Mouse (Mus musculus): ENCODE measurements at regions not wholly inside any gene's neighbourhood (a gene's known extent, or its start where the extent isn't known, plus 50 kb on each side); places are given as distances from the start of the nearest gene placed in this dataset.

- TF ChIP-seq CTCF (IDR thresholded peaks at IDR 0.05; ENCODE audit: low read depth): no peak
- ATAC-seq (ENCODE audit: insufficient read depth): no peak
- H3K27me3 ChIP-seq (ENCODE audit: insufficient read depth, low read length): no peaks in the 10 kb centered on the region
- no peaks in the 10 kb centered on the region for H3K36me3 ChIP-seq (ENCODE audit: insufficient read depth)
- no peaks in the 10 kb centered on the region for H3K9me3 ChIP-seq (ENCODE audit: low read depth, low read length)
- no peak overlapping the region for H3K27ac ChIP-seq (ENCODE audit: low read depth)
- H3K4me1 ChIP-seq (ENCODE audit: insufficient read depth): no peaks in the 10 kb centered on the region
- no peak overlapping the region for H3K4me3 ChIP-seq (ENCODE audit: low read depth, low read length)
- no peak overlapping the region for H3K9ac ChIP-seq
- no peak overlapping the region for H3K4me2 ChIP-seq
- 56% methylated on average over 7 of the region's 7 CpGs for WGBS
- no peak for DNase-seq
Observed at GRCm38 (mm10) chr2:179371553-179371952, 70.7 kb upstream of the Cdh4 start.

DNA sequence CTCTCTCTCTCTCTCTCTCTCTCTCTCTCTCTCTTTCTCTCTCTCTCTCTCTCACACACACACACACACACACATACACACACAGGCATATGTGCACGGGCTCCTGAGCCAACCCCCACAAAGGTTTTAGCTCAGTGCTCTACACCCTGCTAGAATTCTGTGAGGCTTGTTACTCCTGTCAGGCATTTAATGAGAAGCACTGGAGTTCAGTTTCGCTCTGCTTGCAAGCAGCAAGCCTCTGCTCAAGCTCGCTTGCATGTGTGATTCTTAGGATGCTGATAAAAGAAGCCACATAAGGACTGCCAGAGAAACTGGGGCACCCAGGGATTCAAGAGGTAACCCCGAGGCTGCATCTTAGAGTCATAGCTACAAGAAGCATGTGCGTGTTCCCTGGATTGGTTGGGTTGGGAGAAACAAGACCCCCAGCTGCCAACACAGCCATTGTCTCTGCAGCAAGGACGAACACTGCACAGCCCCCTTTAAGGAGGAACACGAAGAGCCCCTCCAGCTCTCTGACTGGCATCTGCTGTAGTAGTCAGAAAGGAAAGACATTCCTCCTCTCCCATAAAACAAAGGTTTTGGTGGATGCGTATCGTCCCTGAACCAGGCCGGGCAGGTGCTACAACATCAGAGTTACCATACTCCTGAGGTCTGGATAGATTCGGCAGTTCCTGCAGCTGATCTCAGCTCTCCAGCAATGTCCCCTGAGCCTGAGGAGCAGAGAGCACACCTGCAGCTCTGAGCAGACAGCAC, 62.4 kb upstream of the Cdh4 start:
- Histone ChIP-seq H3K9me3 (ENCODE audit: low read depth, low read length) (no peaks in the 10 kb centered on the region), H3K4me1 (ENCODE audit: insufficient read depth) (no peaks in the 10 kb centered on the region), H3K36me3 (ENCODE audit: insufficient read depth) (no peaks in the 10 kb centered on the region), H3K9ac (no peak overlapping the region), H3K27me3 (ENCODE audit: insufficient read depth, low read length) (no peaks in the 10 kb centered on the region), H3K27ac (ENCODE audit: low read depth) (no peak overlapping the region), H3K4me2 (no peak overlapping the region), H3K4me3 (ENCODE audit: low read depth, low read length) (no peak overlapping the region)
- no peak for TF ChIP-seq CTCF (IDR thresholded peaks at IDR 0.05; ENCODE audit: low read depth)
- DNase-seq (no peak), ATAC-seq (ENCODE audit: insufficient read depth) (no peak)
- 65% methylated on average over 11 of the region's 11 CpGs for WGBS

DNA sequence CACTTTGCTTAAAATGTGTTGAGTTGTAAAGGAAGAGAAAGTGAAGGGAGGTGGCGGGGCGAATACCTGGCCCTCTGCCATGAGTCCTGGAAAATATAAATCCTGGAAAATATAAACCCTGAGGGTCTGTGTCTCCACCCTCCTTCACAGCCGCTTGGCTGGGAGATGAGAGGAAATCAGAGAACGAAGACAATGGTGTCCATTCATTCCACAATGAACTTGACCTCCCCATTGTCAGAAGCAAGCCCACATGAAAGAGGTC, 61.9 kb upstream of the Cdh4 start:
- no peaks in the 10 kb centered on the region for H3K9me3 ChIP-seq (ENCODE audit: low read depth, low read length)
- WGBS: 36% methylated on average over 4 of the region's 4 CpGs
- no peak for TF ChIP-seq CTCF (IDR thresholded peaks at IDR 0.05; ENCODE audit: low read depth)
- no peaks in the 10 kb centered on the region for H3K4me1 ChIP-seq (ENCODE audit: insufficient read depth)
- no peak overlapping the region for H3K27ac ChIP-seq (ENCODE audit: low read depth)
- ATAC-seq (ENCODE audit: insufficient read depth) (no peak; the same call in 1 of the 2 replicates), DNase-seq (peak; percentile 33)
- no peak overlapping the region for H3K4me2 ChIP-seq
- no peaks in the 10 kb centered on the region for H3K36me3 ChIP-seq (ENCODE audit: insufficient read depth)
- no peak overlapping the region for H3K4me3 ChIP-seq (ENCODE audit: low read depth, low read length)
- H3K9ac ChIP-seq: no peak overlapping the region
- no peaks in the 10 kb centered on the region for H3K27me3 ChIP-seq (ENCODE audit: insufficient read depth, low read length)

GRCm38 (mm10) chr2:179381916-179382315, 60.3 kb upstream of the Cdh4 start:
- no peak for TF ChIP-seq CTCF (IDR thresholded peaks at IDR 0.05; ENCODE audit: low read depth)
- no peak overlapping the region for H3K27ac ChIP-seq (ENCODE audit: low read depth)
- no peaks in the 10 kb centered on the region for H3K9me3 ChIP-seq (ENCODE audit: low read depth, low read length)
- ATAC-seq (ENCODE audit: insufficient read depth): no peak
- no peak for DNase-seq
- 96% methylated on average over 3 of the region's 3 CpGs for WGBS
- no peak overlapping the region for H3K9ac ChIP-seq
- no peaks in the 10 kb centered on the region for H3K4me1 ChIP-seq (ENCODE audit: insufficient read depth)
- no peak overlapping the region for H3K4me3 ChIP-seq (ENCODE audit: low read depth, low read length)
- no peak overlapping the region for H3K4me2 ChIP-seq
- H3K27me3 ChIP-seq (ENCODE audit: insufficient read depth, low read length): 0 out of 2 replicates have a peak, but pooled peaks cover 3% of the 10 kb centered on the region
- H3K36me3 ChIP-seq (ENCODE audit: insufficient read depth): no peaks in the 10 kb centered on the region

DNA sequence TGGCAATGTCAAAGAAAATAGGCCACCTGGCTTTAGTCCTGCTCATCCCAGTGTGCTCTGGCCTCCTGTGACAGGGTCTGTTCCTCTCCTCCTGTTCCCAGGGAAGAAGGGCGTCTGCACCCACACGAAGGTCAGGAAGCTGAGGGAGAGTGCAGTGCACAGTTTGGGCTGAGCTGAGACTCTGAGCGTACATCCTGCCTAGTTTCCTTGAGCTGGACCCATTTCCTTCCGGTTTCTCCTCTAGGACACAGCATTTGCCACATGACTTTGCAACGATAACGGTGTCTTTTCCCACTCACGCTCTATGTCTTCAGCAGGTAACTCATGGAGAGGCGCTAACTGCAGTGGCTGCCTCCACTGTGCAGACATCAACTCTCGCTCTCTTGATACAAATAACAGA, 59.6 kb upstream of the Cdh4 start:
- 76% methylated on average over 9 of the region's 9 CpGs for WGBS
- Histone ChIP-seq H3K27ac (ENCODE audit: low read depth) (peak overlapping the region; percentile 8; the same call in 1 of the 2 replicates), H3K9me3 (ENCODE audit: low read depth, low read length) (no peaks in the 10 kb centered on the region), H3K27me3 (ENCODE audit: insufficient read depth, low read length) (0 out of 2 replicates have a peak, but pooled peaks cover 3% of the 10 kb centered on the region), H3K36me3 (ENCODE audit: insufficient read depth) (no peaks in the 10 kb centered on the region), H3K4me3 (ENCODE audit: low read depth, low read length) (no peak overlapping the region), H3K9ac (no peak overlapping the region), H3K4me2 (no peak overlapping the region), H3K4me1 (ENCODE audit: insufficient read depth) (no peaks in the 10 kb centered on the region)
- ATAC-seq (ENCODE audit: insufficient read depth) (no peak), DNase-seq (peak; percentile 1)
- no peak for TF ChIP-seq CTCF (IDR thresholded peaks at IDR 0.05; ENCODE audit: low read depth)

DNA sequence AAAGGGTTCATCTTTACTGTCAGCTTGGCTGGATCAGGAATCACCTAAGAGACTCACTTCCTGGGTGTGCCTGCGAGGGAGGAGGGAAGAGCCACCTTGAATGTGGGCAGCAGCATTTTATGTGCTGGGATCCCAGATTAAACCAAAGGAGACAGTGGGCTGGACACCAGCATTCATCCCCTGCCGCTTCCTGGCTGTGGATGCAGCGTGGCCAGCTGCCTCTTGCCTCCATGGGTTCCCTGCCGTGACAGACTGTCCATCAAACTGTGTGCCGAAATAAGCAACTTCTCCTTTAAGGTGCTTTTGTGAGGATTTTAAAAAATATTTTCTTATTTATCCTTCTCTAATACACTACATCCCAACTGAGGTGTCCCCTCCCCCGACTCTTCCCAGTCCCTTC, 55.4 kb upstream of the Cdh4 start:
- DNase-seq (no peak), ATAC-seq (ENCODE audit: insufficient read depth) (no peak)
- H3K4me1 ChIP-seq (ENCODE audit: insufficient read depth): no peaks in the 10 kb centered on the region
- no peaks in the 10 kb centered on the region for H3K9me3 ChIP-seq (ENCODE audit: low read depth, low read length)
- H3K9ac ChIP-seq: no peak overlapping the region
- H3K36me3 ChIP-seq (ENCODE audit: insufficient read depth): no peaks in the 10 kb centered on the region
- no peak overlapping the region for H3K4me2 ChIP-seq
- no peak for TF ChIP-seq CTCF (IDR thresholded peaks at IDR 0.05; ENCODE audit: low read depth)
- no peak overlapping the region for H3K4me3 ChIP-seq (ENCODE audit: low read depth, low read length)
- 0 out of 2 replicates have a peak, but pooled peaks cover 3% of the 10 kb centered on the region for H3K27me3 ChIP-seq (ENCODE audit: insufficient read depth, low read length)
- H3K27ac ChIP-seq (ENCODE audit: low read depth): no peak overlapping the region
- 69% methylated on average over 6 of the region's 6 CpGs for WGBS

GRCm38 (mm10) chr2:179390486-179390885, 51.7 kb upstream of the Cdh4 start:
- 0 out of 2 replicates have a peak, but pooled peaks cover 3% of the 10 kb centered on the region for H3K27me3 ChIP-seq (ENCODE audit: insufficient read depth, low read length)
- H3K9me3 ChIP-seq (ENCODE audit: low read depth, low read length): no peaks in the 10 kb centered on the region
- DNase-seq (no peak), ATAC-seq (ENCODE audit: insufficient read depth) (no peak)
- H3K4me3 ChIP-seq (ENCODE audit: low read depth, low read length): no peak overlapping the region
- no peak for TF ChIP-seq CTCF (IDR thresholded peaks at IDR 0.05; ENCODE audit: low read depth)
- no peak overlapping the region for H3K27ac ChIP-seq (ENCODE audit: low read depth)
- no peaks in the 10 kb centered on the region for H3K4me1 ChIP-seq (ENCODE audit: insufficient read depth)
- 46% methylated on average over 4 of the region's 4 CpGs for WGBS
- no peak overlapping the region for H3K9ac ChIP-seq
- H3K4me2 ChIP-seq: no peak overlapping the region
- no peaks in the 10 kb centered on the region for H3K36me3 ChIP-seq (ENCODE audit: insufficient read depth)
